Mouse (Mus musculus) liver, embryonic 14.5 days (tissue): ENCODE results near the gene Urb2. TPM values are rescaled to one million over a fixed set of nuclear protein-coding genes. Genes with fewer than 3 reads are reported as not detected.

Experiments used
- ATAC-seq: fragments of 200-750 bp; cut with Nextera tagmentation; 2 replicates; pipeline ENCODE4 v1.8.0; 2017; ENCODE audit warnings: moderate number of reproducible peaks, mild to moderate bottlenecking, moderate library complexity; ENCODE audit not compliant: insufficient read depth
- DNase-seq, 3 experiments: peaks; one replicate each; pipeline ENCODE4 v3.0.0-alpha.2; 2012 to 2013; ENCODE audit warnings: low read depth in 3 of 3, low spot score in 3 of 3
- H3K27ac ChIP-seq: fragments of 300-500 bp; sonication (generic); 2 replicates; pipeline ENCODE4 v1.5.1; 2014; ENCODE audit warnings: moderate library complexity, mild to moderate bottlenecking, control low read depth, inconsistent platforms
- H3K27me3 ChIP-seq: fragments of 300-500 bp; sonication (generic); 2 replicates; pipeline ENCODE4 v1.6.1; 2014; ENCODE audit warnings: mild to moderate bottlenecking, low read length, moderate library complexity; ENCODE audit not compliant: control insufficient read depth, insufficient read depth
- H3K36me3 ChIP-seq: fragments of 300-500 bp; sonication (generic); replicated peaks from 2 replicates; pipeline ENCODE4 v1.6.1; 2014; ENCODE audit warnings: low read depth; ENCODE audit not compliant: control insufficient read depth, insufficient read depth
- H3K4me1 ChIP-seq, 2 experiments: fragments of 200-500 bp in 1 of 2; fragments of 300-500 bp in 1 of 2; sonication (generic) in 1 of 2; replicated peaks; 2 replicates each; pipeline ENCODE4 v1.6.1; 2012 to 2014; ENCODE audit warnings: antibody characterized with exemption in 1 of 2, inconsistent platforms in 1 of 2, low read length in 1 of 2; ENCODE audit not compliant: control insufficient read depth in 2 of 2, insufficient read depth in 2 of 2
- H3K4me2 ChIP-seq: fragments of 300-500 bp; sonication (generic); 2 replicates; pipeline ENCODE4 v1.6.1; 2014; ENCODE audit warnings: low read depth, mild to moderate bottlenecking, control low read depth, moderate library complexity
- H3K4me3 ChIP-seq, 2 experiments: fragments of 200-500 bp in 1 of 2; fragments of 300-500 bp in 1 of 2; sonication (generic) in 1 of 2; 2 replicates each; pipeline ENCODE4 v1.5.1; 2012 to 2014; ENCODE audit warnings: low read depth in 2 of 2, low read length in 2 of 2, mild to moderate bottlenecking in 2 of 2, control low read depth in 1 of 2, inconsistent platforms in 1 of 2, moderate library complexity in 1 of 2; ENCODE audit not compliant: insufficient read depth in 1 of 2
- H3K9ac ChIP-seq: fragments of 300-500 bp; sonication (generic); replicated peaks from 2 replicates; pipeline ENCODE4 v1.6.1; 2014; ENCODE audit warnings: mild to moderate bottlenecking, control low read depth, moderate library complexity
- H3K9me3 ChIP-seq: fragments of 300-500 bp; sonication (generic); 2 replicates; pipeline ENCODE4 v1.6.1; 2016; ENCODE audit warnings: low read length, mixed read lengths; ENCODE audit not compliant: control insufficient read depth
- CTCF ChIP-seq: IDR thresholded peaks from 2 replicates; pipeline ENCODE4 v1.5.1; 2016; ENCODE audit warnings: antibody characterized with exemption, low read depth, control low read depth
- EP300 ChIP-seq: IDR thresholded peaks from 2 replicates; pipeline ENCODE4 v1.6.1; 2016; ENCODE audit warnings: antibody characterized with exemption, low read depth
- WGBS: fragments of 180-500 bp; shearing (Covaris S2); extraction: QIAGEN DNeasy Blood & Tissue Kit; methylation state at CpG from one replicate; pipeline ENCODE4 v1.1.7; 2014; ENCODE audit not compliant: insufficient replicate concordance; 5-methylcytosine and 5-hydroxymethylcytosine counted together
- polyA plus RNA-seq, 2 experiments: library from polyadenylated mRNA; depleted of rRNA in 1 of 2; stranded (reverse) in 1 of 2; unstranded in 1 of 2; fragments of >200 nt; fragmentation: Nextera tagmentation in 1 of 2; extraction: Ambion mirVana in 1 of 2; gene quantifications; 2 replicates each; pipeline versions ENCODE4 v1.2.1 to v1.2.3; 2012 to 2014

The Urb2 gene
- polyA plus RNA-seq (2012; rRNA removed), result 4.3 and 4.9 TPM in 2 replicates
- 2.9 and 3.6 TPM in 2 replicates for polyA plus RNA-seq (2014; fragmentation: Nextera tagmentation; extraction: Ambion mirVana)

DNA sequence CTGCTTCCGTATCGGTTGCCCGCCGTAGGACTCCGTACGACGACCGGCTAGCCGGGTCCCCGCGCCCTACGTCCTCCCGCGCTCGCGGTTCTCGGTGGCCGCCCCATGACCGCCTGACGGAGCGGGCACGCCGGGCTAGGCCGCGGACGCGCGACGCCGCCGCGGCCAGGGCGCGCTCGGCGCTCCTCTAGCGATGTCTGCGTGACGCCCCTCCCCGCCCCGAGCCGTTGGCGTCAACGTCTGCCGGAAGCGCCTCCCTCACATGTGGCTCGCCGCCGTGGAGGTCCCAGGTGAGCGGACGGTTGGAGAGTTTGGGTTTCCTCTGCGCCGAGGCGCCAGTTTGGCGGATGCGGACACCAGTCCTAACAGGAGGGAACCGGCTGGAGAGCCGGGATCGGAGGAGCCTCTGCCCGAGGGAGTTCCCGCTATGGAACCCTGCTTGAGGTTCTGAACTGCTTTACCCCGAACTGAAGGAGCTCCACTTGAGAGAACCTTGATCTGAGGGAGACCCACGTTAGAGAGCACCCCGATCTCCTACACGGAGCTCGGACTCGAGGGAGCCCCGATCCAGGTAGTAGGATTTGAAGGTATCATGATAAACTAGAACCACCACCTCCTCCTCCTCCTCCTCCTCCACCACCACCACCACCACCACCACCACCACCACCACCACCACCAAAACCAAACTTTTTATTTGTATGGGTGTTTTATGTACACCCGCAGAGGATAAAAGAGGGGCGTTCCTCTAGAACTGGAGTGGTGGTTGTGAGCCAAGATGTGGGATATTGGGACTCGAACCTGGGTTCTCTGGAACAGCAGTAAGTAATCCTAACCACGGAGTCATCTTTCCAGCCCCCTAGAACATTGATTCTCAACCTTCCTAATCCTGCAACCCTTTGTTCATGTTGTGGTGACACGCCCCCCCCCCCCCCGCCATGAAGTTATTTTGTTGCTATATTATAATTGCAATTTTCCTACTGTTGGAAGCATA is at the start of gene Urb2, which contains the start of gene Taf5l:
Gene Urb2, plus strand, starts transcription at position 272 of the 991 bp plus-strand sequence.
Gene Taf5l, minus strand, starts transcription at position 161 of the 991 bp plus-strand sequence.
- ATAC-seq (peak; percentile 88), DNase-seq (peak; percentile 78)
- Histone ChIP-seq H3K27me3 (no peaks in the 10 kb centered on the region), H3K9ac (peak within 1 kb of the TSS; percentile 92), H3K36me3 (peaks cover 20% of the 10 kb centered on the region), H3K4me3 (peak within 1 kb of the TSS; percentile 93 to 99), H3K9me3 (no peaks in the 10 kb centered on the region), H3K4me2 (peak within 1 kb of the TSS; percentile 97), H3K27ac (peak within 1 kb of the TSS; percentile 80), H3K4me1 (peaks cover 33% of the 10 kb centered on the region in 2 experiments)
- TF ChIP-seq CTCF (no peak), EP300 (no peak; the same call in 1 of the 2 replicates)
- under 1% methylated on average over 69 of the region's 74 CpGs for WGBS

DNA sequence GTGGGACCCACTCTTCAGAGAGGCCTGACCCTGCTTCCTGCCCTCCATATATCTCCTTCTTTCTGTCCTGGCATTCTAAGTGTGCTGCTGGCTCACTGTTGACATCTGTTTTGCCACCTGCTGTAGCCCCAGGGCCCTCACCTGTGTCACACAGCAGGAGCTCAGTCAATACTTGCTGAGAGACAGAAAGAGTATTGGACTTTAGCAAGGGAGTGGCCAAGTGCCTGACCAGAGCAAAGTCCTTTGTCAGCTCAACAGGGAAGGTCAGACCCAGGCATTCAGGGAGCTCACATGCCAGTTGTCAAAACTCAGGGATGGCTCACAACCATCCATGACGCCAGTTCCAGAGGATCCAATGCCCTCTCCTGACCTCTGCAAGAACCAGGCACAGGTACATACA is 47.8 kb upstream of the Urb2 start:
- Histone ChIP-seq H3K9me3 (no peaks in the 10 kb centered on the region), H3K4me3 (no peak overlapping the region), H3K27ac (no peak overlapping the region; the same call in 1 of the 2 replicates), H3K27me3 (no peaks in the 10 kb centered on the region), H3K36me3 (peaks cover 95% of the 10 kb centered on the region), H3K4me2 (peak overlapping the region; percentile 0; the same call in 1 of the 2 replicates), H3K4me1 (peaks cover 27 to 40% of the 10 kb centered on the region in 2 experiments), H3K9ac (no peak overlapping the region; the same call in 1 of the 2 replicates)
- 82% methylated on average over 1 of the region's 1 CpGs for WGBS
- ATAC-seq (no peak), DNase-seq (no peak)
- TF ChIP-seq CTCF, result no peak
- TF ChIP-seq EP300, result no peak

DNA sequence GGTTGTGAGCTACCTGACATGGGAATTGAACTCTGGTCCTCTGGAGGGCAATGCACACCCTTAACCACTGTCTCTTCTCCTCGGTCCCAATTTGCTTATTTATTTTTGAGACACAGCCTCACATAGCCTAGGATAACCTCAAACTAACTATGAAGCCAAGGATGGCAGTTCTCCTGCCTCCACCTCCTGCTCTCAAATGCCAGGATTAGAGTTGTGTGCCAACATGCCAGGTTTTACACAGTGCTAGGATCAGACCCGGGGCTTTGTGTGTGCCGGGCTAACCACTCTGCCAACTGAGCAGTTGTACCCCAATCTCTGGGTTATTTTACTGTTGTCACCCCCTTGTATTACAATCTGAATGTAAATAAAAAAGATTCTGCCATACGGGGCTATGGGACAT is 43.8 kb upstream of the Urb2 start:
- peak overlapping the region; percentile 100 for H3K9ac ChIP-seq
- WGBS, result 84% methylated on average over 4 of the region's 4 CpGs
- peak overlapping the region; percentile 99 for H3K27ac ChIP-seq
- DNase-seq (no peak), ATAC-seq (no peak)
- peaks cover 84% of the 10 kb centered on the region for H3K36me3 ChIP-seq
- no peaks in the 10 kb centered on the region for H3K9me3 ChIP-seq
- H3K4me1 ChIP-seq, result peaks cover 29 to 44% of the 10 kb centered on the region in 2 experiments
- H3K4me2 ChIP-seq, result peak overlapping the region; percentile 78
- no peaks in the 10 kb centered on the region for H3K27me3 ChIP-seq
- peak overlapping the region; percentile 20 to 92; a peak in 3 of 4 replicates for H3K4me3 ChIP-seq
- no peak for TF ChIP-seq EP300
- TF ChIP-seq CTCF, result no peak

DNA sequence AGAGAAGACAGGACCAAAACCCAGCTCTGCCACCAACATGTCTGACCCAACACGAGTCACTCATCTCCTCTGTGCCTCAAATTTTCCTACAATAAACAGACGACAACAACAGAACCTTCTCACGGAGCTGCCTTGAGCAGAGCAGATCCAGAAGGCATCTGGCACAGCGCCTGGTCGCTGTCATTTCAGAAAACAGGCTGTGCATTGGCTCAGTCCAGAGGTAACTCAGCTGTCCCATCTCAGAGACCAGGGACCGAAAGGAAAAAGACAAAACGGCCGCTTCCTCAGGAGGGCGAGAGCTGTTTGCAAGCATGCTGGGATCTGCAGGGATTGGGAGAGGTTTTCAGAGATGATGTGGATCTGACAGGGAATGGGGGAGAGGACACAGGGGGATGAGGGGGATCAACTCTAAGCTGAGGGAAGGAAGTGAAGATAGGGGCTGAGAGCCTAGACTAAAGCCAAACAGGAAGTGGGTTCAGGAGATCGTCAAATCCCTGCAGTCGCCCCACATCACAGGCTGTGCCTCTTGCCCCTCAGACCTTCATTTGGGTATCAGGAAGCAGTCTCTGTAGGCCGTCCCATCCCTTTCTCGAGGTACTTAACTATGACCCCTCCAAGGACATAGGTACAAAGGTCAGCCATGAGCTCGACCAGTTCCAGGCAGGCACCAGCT is 43.0 kb upstream of the Urb2 start:
- TF ChIP-seq EP300 (no peak), CTCF (no peak)
- peak overlapping the region; percentile 78 for H3K4me2 ChIP-seq
- DNase-seq (no peak), ATAC-seq (no peak)
- no peaks in the 10 kb centered on the region for H3K9me3 ChIP-seq
- H3K36me3 ChIP-seq, result peaks cover 76% of the 10 kb centered on the region
- H3K9ac ChIP-seq, result peak overlapping the region; percentile 100
- no peaks in the 10 kb centered on the region for H3K27me3 ChIP-seq
- peak overlapping the region; percentile 92 to 100 for H3K4me3 ChIP-seq
- H3K27ac ChIP-seq, result peak overlapping the region; percentile 99
- 38% methylated on average over 14 of the region's 14 CpGs for WGBS
- peaks cover 24 to 43% of the 10 kb centered on the region in 2 experiments for H3K4me1 ChIP-seq
